Mouse (Mus musculus): ENCODE results near the gene Ifngr2. TPM values are rescaled to one million over a fixed set of nuclear protein-coding genes. Genes with fewer than 3 reads are reported as not detected.

Gene Ifngr2
- total and polyA plus RNA-seq, 2 experiments from 2014 or later: 87.6 to 149 TPM

- Histone ChIP-seq H3K4me2 (ENCODE audit: low read depth, low read length) (no peak overlapping the region), H3K4me3 (ENCODE audit: low read depth, low read length) (no peak overlapping the region), H3K9me3 (replicated peaks; ENCODE audit: control insufficient read depth, low read length) (no peaks in the 10 kb centered on the region), H3K27me3 (ENCODE audit: control insufficient read depth, insufficient read depth, low read length) (no peaks in the 10 kb centered on the region), H3K9ac (replicated peaks; ENCODE audit: low read depth, low read length) (no peak overlapping the region), H3K36me3 (replicated peaks; ENCODE audit: control insufficient read depth, insufficient read depth, low read length) (no peaks in the 10 kb centered on the region; the same call in 1 of the 2 replicates), H3K4me1 (ENCODE audit: control insufficient read depth, insufficient read depth) (no peaks in the 10 kb centered on the region), H3K27ac (ENCODE audit: low read depth) (no peak overlapping the region)
- peak; percentile 98 for TF ChIP-seq CTCF (IDR thresholded peaks at IDR 0.05; ENCODE audit: low read depth)
- TF ChIP-seq EP300 (IDR thresholded peaks at IDR 0.05; ENCODE audit: low read depth): no peak
- ATAC-seq (ENCODE audit: insufficient read depth, low read depth): peak; percentile 71
- DNase-seq (ENCODE audit: low spot score): peak; percentile 74
- 30% methylated on average over 7 of the region's 7 CpGs for WGBS
These were observed 34.6 kb upstream of the Ifngr2 start for GRCm38 (mm10) chr16:91512161-91512787.

GRCm38 (mm10) chr16:91513099-91513498, 33.8 kb upstream of the Ifngr2 start:
- Histone ChIP-seq H3K27ac (ENCODE audit: low read depth) (no peak overlapping the region), H3K9me3 (replicated peaks; ENCODE audit: control insufficient read depth, low read length) (no peaks in the 10 kb centered on the region), H3K36me3 (replicated peaks; ENCODE audit: control insufficient read depth, insufficient read depth, low read length) (no peaks in the 10 kb centered on the region), H3K27me3 (ENCODE audit: control insufficient read depth, insufficient read depth, low read length) (no peaks in the 10 kb centered on the region), H3K4me2 (ENCODE audit: low read depth, low read length) (no peak overlapping the region), H3K4me1 (ENCODE audit: control insufficient read depth, insufficient read depth) (no peaks in the 10 kb centered on the region), H3K4me3 (ENCODE audit: low read depth, low read length) (no peak overlapping the region), H3K9ac (replicated peaks; ENCODE audit: low read depth, low read length) (no peak overlapping the region)
- DNase-seq (ENCODE audit: low spot score): no peak
- 87% methylated on average over 6 of the region's 6 CpGs for WGBS
- ATAC-seq (ENCODE audit: insufficient read depth, low read depth): no peak
- TF ChIP-seq CTCF (IDR thresholded peaks at IDR 0.05; ENCODE audit: low read depth) (no peak), EP300 (IDR thresholded peaks at IDR 0.05; ENCODE audit: low read depth) (no peak)

DNA sequence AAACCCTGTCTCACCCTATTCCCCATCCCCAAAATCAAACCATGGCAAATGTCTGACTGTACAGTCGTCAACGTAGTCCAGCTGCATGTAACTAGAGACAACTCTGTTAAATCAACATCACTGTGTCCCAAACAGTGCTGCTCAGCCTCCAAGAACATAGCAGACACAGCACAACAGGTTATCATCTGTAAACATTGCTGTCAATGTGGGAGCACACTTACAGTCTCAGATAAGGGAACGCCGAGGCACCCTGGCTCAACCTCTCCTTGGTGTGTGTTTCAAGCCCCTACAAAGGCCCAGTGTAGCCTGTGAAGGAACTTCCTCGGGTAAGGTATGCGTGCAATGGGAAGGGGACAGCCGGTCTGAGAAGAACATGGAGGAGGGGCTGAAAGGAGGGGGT, 29.9 kb upstream of the Ifngr2 start:
- DNase-seq (ENCODE audit: low spot score) (no peak), ATAC-seq (ENCODE audit: insufficient read depth, low read depth) (no peak)
- Histone ChIP-seq H3K27ac (ENCODE audit: low read depth) (no peak overlapping the region), H3K4me1 (ENCODE audit: control insufficient read depth, insufficient read depth) (no peaks in the 10 kb centered on the region), H3K4me2 (ENCODE audit: low read depth, low read length) (no peak overlapping the region), H3K27me3 (ENCODE audit: control insufficient read depth, insufficient read depth, low read length) (no peaks in the 10 kb centered on the region), H3K4me3 (ENCODE audit: low read depth, low read length) (no peak overlapping the region), H3K9ac (replicated peaks; ENCODE audit: low read depth, low read length) (no peak overlapping the region), H3K9me3 (replicated peaks; ENCODE audit: control insufficient read depth, low read length) (no peaks in the 10 kb centered on the region), H3K36me3 (replicated peaks; ENCODE audit: control insufficient read depth, insufficient read depth, low read length) (no peaks in the 10 kb centered on the region)
- WGBS: 40% methylated on average over 7 of the region's 7 CpGs
- TF ChIP-seq CTCF (IDR thresholded peaks at IDR 0.05; ENCODE audit: low read depth): no peak
- TF ChIP-seq EP300 (IDR thresholded peaks at IDR 0.05; ENCODE audit: low read depth): no peak

DNA sequence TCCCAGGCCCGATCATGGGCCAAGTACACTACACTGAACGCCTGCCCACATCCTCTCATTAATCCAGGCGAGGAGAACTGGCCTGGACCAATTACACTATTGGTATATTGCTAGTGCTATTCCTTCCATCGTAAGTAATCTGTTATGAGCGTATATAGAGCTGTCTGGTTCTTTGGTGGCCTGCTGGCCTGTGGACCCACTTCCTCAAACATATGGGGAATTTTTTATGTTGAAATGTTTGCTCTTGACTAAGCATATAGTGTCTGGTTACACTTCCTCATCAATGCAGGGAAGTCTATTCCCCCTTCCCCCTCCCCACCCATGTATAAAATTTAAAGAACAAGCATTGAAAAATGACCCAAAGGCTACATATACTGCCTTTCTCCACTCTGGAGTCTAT, 24.8 kb upstream of the Ifngr2 start:
- ATAC-seq (ENCODE audit: insufficient read depth, low read depth) (no peak), DNase-seq (ENCODE audit: low spot score) (no peak)
- H3K9ac ChIP-seq (replicated peaks; ENCODE audit: low read depth, low read length): no peak overlapping the region
- no peak overlapping the region for H3K4me3 ChIP-seq (ENCODE audit: low read depth, low read length)
- H3K27me3 ChIP-seq (ENCODE audit: control insufficient read depth, insufficient read depth, low read length): no peaks in the 10 kb centered on the region
- no peak overlapping the region for H3K27ac ChIP-seq (ENCODE audit: low read depth)
- H3K36me3 ChIP-seq (replicated peaks; ENCODE audit: control insufficient read depth, insufficient read depth, low read length): no peaks in the 10 kb centered on the region
- no peaks in the 10 kb centered on the region for H3K4me1 ChIP-seq (ENCODE audit: control insufficient read depth, insufficient read depth)
- 84% methylated on average over 5 of the region's 5 CpGs for WGBS
- TF ChIP-seq EP300 (IDR thresholded peaks at IDR 0.05; ENCODE audit: low read depth) (no peak), CTCF (IDR thresholded peaks at IDR 0.05; ENCODE audit: low read depth) (no peak)
- no peaks in the 10 kb centered on the region for H3K9me3 ChIP-seq (replicated peaks; ENCODE audit: control insufficient read depth, low read length)
- H3K4me2 ChIP-seq (ENCODE audit: low read depth, low read length): no peak overlapping the region

DNA sequence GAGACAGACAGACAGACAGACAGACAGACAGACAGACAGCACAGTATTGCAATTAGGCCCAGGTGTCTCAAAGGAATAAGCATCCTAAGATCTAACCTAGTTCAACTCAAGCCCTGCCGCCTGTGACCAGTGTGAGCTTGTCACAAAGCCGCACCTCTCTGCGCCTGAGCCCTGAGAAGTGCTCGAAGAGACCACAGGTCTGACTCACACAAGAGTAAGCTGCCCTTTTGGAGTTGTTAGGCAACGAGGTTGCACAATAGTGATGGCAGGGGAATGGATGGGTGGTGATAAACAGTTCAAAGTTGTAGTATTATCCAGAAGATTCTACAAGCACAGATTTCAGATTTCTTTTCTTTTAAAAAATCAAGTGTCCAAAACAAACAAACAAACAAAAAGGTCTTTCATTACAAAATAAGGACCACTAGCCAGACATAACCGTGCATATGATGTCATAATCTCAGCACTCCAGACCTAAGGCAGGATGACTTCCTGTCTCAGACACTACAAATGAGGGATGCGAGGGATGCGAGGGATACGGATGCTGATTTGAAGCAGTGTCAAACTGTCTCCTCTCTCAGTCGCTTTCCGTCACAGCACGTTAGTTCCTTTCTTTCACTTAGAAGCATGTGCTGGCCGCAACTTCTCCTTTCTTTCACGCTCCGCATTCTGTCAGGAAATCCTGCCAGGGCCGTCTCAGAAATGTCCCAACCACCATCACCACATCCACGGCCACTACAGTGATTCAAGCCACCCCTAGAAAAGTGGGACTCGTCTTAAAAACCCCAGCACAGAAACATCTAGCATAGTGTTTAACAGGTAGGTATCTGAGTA, 24.2 kb upstream of the Ifngr2 start:
- Histone ChIP-seq H3K4me2 (ENCODE audit: low read depth, low read length) (no peak overlapping the region), H3K9ac (replicated peaks; ENCODE audit: low read depth, low read length) (no peak overlapping the region), H3K9me3 (replicated peaks; ENCODE audit: control insufficient read depth, low read length) (no peaks in the 10 kb centered on the region), H3K27ac (ENCODE audit: low read depth) (no peak overlapping the region), H3K36me3 (replicated peaks; ENCODE audit: control insufficient read depth, insufficient read depth, low read length) (no peaks in the 10 kb centered on the region), H3K27me3 (ENCODE audit: control insufficient read depth, insufficient read depth, low read length) (no peaks in the 10 kb centered on the region), H3K4me3 (ENCODE audit: low read depth, low read length) (no peak overlapping the region), H3K4me1 (ENCODE audit: control insufficient read depth, insufficient read depth) (no peaks in the 10 kb centered on the region)
- TF ChIP-seq CTCF (IDR thresholded peaks at IDR 0.05; ENCODE audit: low read depth): no peak
- no peak for TF ChIP-seq EP300 (IDR thresholded peaks at IDR 0.05; ENCODE audit: low read depth)
- no peak for ATAC-seq (ENCODE audit: insufficient read depth, low read depth)
- WGBS: 72% methylated on average over 18 of the region's 18 CpGs
- DNase-seq (ENCODE audit: low spot score): no peak

Measured in heart, postnatal 0 days (tissue).